Mouse (Mus musculus): Measurements from ENCODE around the gene Itgav. TPM values are rescaled to one million over a fixed set of nuclear protein-coding genes. Genes with fewer than 3 reads are reported as not detected.

Itgav gene
- polyA plus RNA-seq, 1 experiment = 25.9 TPM

DNA sequence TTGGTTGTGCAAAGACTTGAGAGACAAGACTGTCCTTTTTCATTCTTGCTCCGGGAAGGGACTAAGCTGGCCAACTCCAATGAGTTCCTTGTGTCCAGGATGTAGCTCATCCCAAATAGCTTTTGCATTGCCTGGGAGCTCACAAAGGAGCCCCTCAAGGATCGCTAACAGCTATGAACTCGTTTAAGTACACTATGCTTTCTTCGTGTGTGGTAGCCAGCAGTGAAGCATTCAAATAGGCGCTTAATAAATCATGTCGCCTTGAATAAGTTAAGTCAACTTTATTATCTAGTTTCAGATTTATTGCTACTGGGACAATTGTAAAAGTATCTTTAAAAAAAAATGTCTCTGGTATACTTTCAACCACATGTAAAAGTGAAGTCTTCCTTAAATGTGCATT lies 42.4 kb upstream of the Itgav start:
- no peaks in the 10 kb centered on the region for H3K36me3 ChIP-seq (ENCODE audit: control insufficient read depth, insufficient read depth, low read length)
- WGBS = 91% methylated on average over 6 of the region's 6 CpGs
- no peak for DNase-seq
- H3K27me3 ChIP-seq (ENCODE audit: control insufficient read depth, insufficient read depth, low read length) = no peaks in the 10 kb centered on the region
- TF ChIP-seq POLR2A (IDR thresholded peaks at IDR 0.05; ENCODE audit: control insufficient read depth, extremely low read depth, insufficient read depth, low read length, poor library complexity) (no peak), CTCF (IDR thresholded peaks at IDR 0.05; ENCODE audit: borderline replicate concordance, control insufficient read depth, extremely low read depth, insufficient read depth, low read length, poor library complexity) (no peak)
- no peaks in the 10 kb centered on the region for H3K4me1 ChIP-seq (replicated peaks; ENCODE audit: control insufficient read depth, insufficient read depth, low read length)
- H3K27ac ChIP-seq (ENCODE audit: control insufficient read depth, insufficient read depth, low read length) = no peak overlapping the region
- no peak overlapping the region for H3K4me3 ChIP-seq (ENCODE audit: control insufficient read depth, insufficient read depth, low read length)

DNA sequence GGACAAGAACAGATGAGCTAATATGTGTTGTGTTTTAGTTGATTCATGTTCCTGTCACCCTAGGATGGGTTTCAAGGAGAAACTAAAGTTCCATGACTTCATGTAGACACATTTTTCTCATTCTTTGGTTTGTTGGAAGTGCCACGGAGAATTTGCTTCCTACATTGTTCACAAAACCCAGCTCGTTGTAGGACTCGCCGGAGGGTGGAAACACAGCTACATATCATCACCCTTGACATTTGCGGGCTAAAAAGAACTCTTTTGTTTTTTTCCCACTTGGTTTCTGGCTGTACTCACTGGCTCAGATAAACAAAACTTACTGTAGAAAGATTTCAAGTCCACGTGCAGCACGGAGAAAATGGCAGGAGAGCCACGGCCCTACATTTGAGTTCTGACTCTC lies 41.9 kb upstream of the Itgav start:
- Histone ChIP-seq H3K36me3 (ENCODE audit: control insufficient read depth, insufficient read depth, low read length) (no peaks in the 10 kb centered on the region), H3K27me3 (ENCODE audit: control insufficient read depth, insufficient read depth, low read length) (no peaks in the 10 kb centered on the region), H3K27ac (ENCODE audit: control insufficient read depth, insufficient read depth, low read length) (no peak overlapping the region), H3K4me1 (replicated peaks; ENCODE audit: control insufficient read depth, insufficient read depth, low read length) (no peaks in the 10 kb centered on the region), H3K4me3 (ENCODE audit: control insufficient read depth, insufficient read depth, low read length) (no peak overlapping the region)
- 73% methylated on average over 8 of the region's 8 CpGs for whole genome bisulfite sequencing
- TF ChIP-seq POLR2A (IDR thresholded peaks at IDR 0.05; ENCODE audit: control insufficient read depth, extremely low read depth, insufficient read depth, low read length, poor library complexity) = no peak
- no peak for TF ChIP-seq CTCF (IDR thresholded peaks at IDR 0.05; ENCODE audit: borderline replicate concordance, control insufficient read depth, extremely low read depth, insufficient read depth, low read length, poor library complexity)
- DNase-seq = no peak

DNA sequence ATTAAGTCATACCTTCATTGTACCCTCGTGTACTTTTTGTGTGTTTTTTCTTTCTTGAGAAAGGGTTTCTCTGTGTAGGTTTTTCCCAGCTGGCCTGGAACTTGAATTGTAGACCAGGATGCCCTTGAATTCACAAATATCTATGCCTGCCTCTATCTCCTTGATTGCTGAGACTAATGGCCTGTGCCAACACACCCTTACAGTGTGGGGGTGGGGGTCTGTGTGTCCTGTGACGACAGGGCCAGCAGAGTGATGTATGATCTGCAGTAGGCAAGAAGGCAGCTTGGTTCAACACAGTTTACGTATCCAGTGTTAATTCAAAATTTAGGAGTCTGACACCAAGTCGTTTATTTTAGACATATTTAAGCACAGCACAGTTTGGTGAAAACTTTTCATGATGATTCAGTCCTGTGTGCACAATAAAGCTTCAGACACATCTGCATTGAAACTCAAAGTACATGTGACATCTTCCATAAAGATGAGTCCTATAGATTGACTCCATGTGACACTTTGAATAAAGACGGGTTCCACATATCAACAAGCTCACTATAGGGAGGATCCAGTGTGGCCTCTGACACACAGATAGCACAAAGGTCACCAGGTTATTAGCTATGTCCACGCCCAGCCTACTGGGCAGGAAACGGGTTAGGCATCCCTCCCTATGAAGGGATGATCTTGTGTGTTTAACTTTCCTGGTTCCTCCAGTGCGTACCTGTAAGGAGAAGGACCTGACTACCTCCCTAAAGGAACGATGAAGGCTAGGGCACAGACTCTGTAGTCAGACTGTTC lies 40.3 kb upstream of the Itgav start:
- TF ChIP-seq POLR2A (IDR thresholded peaks at IDR 0.05; ENCODE audit: control insufficient read depth, extremely low read depth, insufficient read depth, low read length, poor library complexity) = no peak
- no peak for TF ChIP-seq CTCF (IDR thresholded peaks at IDR 0.05; ENCODE audit: borderline replicate concordance, control insufficient read depth, extremely low read depth, insufficient read depth, low read length, poor library complexity)
- no peaks in the 10 kb centered on the region for H3K27me3 ChIP-seq (ENCODE audit: control insufficient read depth, insufficient read depth, low read length)
- WGBS = 91% methylated on average over 9 of the region's 9 CpGs

DNA sequence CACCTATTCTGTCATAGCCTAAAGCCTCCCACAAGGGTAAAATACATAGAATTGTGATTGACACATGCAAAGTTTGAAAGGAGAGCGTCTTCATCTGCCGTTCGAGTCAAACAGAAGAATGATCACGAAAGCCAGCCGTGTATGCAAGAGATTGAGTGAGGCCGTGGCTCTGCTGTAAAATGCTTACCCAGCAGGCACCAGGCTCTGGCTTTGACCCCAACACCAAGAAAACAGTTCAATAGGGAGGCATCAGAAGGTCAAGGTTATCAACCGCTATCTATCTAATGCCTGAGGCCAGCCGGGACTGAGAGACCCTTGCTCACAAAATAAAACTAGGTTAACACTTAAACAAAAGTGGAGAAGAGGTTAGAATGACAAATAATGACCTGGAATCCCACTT lies 39.5 kb upstream of the Itgav start:
- Histone ChIP-seq H3K27ac (ENCODE audit: control insufficient read depth, insufficient read depth, low read length) (no peak overlapping the region), H3K4me1 (replicated peaks; ENCODE audit: control insufficient read depth, insufficient read depth, low read length) (no peaks in the 10 kb centered on the region), H3K4me3 (ENCODE audit: control insufficient read depth, insufficient read depth, low read length) (no peak overlapping the region), H3K36me3 (ENCODE audit: control insufficient read depth, insufficient read depth, low read length) (no peaks in the 10 kb centered on the region), H3K27me3 (ENCODE audit: control insufficient read depth, insufficient read depth, low read length) (no peaks in the 10 kb centered on the region)
- no peak for DNase-seq
- TF ChIP-seq POLR2A (IDR thresholded peaks at IDR 0.05; ENCODE audit: control insufficient read depth, extremely low read depth, insufficient read depth, low read length, poor library complexity) (no peak), CTCF (IDR thresholded peaks at IDR 0.05; ENCODE audit: borderline replicate concordance, control insufficient read depth, extremely low read depth, insufficient read depth, low read length, poor library complexity) (no peak)
- WGBS = 94% methylated on average over 8 of the region's 8 CpGs

More for the DNA sequence above, 40.3 kb upstream of the Itgav start:
- H3K4me1 ChIP-seq (replicated peaks; ENCODE audit: control insufficient read depth, insufficient read depth, low read length) = no peaks in the 10 kb centered on the region
- no peak for DNase-seq
- H3K4me3 ChIP-seq (ENCODE audit: control insufficient read depth, insufficient read depth, low read length) = no peak overlapping the region
- H3K36me3 ChIP-seq (ENCODE audit: control insufficient read depth, insufficient read depth, low read length) = no peaks in the 10 kb centered on the region
- H3K27ac ChIP-seq (ENCODE audit: control insufficient read depth, insufficient read depth, low read length) = no peak overlapping the region

DNA sequence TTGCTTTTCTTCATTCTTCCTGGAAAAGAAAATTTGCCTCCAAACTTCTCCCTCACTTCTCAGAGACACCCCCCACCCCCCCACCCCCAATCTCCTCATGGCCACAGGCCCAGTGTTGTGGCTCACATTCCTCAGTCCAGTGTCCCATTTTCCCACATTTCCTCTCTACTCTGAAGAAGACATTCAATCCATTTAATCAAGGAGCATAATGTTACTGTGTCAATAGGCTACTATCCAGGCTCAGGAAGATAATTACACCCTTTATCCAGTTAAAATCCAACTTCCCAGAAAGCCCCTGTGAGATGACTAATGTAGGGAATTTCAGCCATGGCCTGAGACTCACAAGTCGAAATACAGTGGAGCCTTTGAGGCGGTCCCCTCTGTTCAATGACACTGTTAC lies 33.8 kb upstream of the Itgav start:
- DNase-seq = no peak
- Histone ChIP-seq H3K4me3 (ENCODE audit: control insufficient read depth, insufficient read depth, low read length) (no peak overlapping the region), H3K36me3 (ENCODE audit: control insufficient read depth, insufficient read depth, low read length) (no peaks in the 10 kb centered on the region), H3K27ac (ENCODE audit: control insufficient read depth, insufficient read depth, low read length) (no peak overlapping the region), H3K4me1 (replicated peaks; ENCODE audit: control insufficient read depth, insufficient read depth, low read length) (no peaks in the 10 kb centered on the region), H3K27me3 (ENCODE audit: control insufficient read depth, insufficient read depth, low read length) (no peaks in the 10 kb centered on the region)
- 87% methylated on average over 2 of the region's 2 CpGs for WGBS
- TF ChIP-seq POLR2A (IDR thresholded peaks at IDR 0.05; ENCODE audit: control insufficient read depth, extremely low read depth, insufficient read depth, low read length, poor library complexity) (no peak), CTCF (IDR thresholded peaks at IDR 0.05; ENCODE audit: borderline replicate concordance, control insufficient read depth, extremely low read depth, insufficient read depth, low read length, poor library complexity) (no peak)

DNA sequence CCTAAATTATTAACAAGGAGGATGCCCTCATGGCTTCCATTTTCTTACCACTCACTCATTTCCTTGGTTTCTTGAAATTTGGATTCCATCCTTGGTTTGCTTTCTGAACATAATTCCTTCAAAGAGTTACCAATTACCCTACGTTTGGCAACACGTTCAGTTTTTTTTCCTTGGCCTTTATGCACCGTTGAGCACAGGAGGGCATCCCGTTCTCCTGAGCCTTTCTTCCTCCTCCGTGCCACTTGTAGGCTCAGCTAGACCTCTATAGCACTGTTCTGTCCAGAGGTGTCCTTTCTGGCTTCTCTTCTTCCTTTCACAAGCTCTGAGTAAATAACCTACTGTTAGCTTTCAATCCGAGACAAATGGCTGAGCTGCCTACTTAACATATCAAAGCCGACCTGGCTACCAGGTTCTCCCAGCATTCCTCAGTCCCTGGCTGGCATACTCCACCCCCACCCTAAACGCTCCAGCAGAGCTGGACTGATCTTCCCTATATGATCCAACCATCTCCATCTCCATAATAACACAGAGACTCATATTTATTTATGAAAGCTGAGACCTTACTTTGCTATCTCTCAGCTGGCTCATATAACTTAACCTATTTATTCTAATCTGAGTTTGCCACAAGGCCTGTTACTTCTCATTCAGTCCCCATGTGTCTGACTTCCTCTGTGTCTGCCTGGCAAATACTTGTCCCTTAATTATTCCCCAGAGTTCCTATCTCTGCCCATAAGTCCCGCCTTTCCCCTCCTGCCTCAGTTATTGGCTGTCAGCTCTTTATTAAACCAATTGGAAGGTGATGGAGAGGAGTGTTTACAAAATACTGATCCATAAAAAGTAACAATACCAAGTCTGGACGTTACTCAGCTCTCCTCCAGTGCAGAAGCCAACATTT lies 31.3 kb upstream of the Itgav start:
- Histone ChIP-seq H3K4me1 (replicated peaks; ENCODE audit: control insufficient read depth, insufficient read depth, low read length) (no peaks in the 10 kb centered on the region), H3K27ac (ENCODE audit: control insufficient read depth, insufficient read depth, low read length) (no peak overlapping the region), H3K4me3 (ENCODE audit: control insufficient read depth, insufficient read depth, low read length) (no peak overlapping the region), H3K36me3 (ENCODE audit: control insufficient read depth, insufficient read depth, low read length) (no peaks in the 10 kb centered on the region), H3K27me3 (ENCODE audit: control insufficient read depth, insufficient read depth, low read length) (no peaks in the 10 kb centered on the region)
- TF ChIP-seq POLR2A (IDR thresholded peaks at IDR 0.05; ENCODE audit: control insufficient read depth, extremely low read depth, insufficient read depth, low read length, poor library complexity) (no peak), CTCF (IDR thresholded peaks at IDR 0.05; ENCODE audit: borderline replicate concordance, control insufficient read depth, extremely low read depth, insufficient read depth, low read length, poor library complexity) (no peak)
- no peak for DNase-seq
- WGBS = 90% methylated on average over 10 of the region's 10 CpGs

Data from thymus, adult 2 months (tissue).